Mouse (Mus musculus): ENCODE results near the gene Trim75. TPM values are rescaled to one million over a fixed set of nuclear protein-coding genes. Genes with fewer than 3 reads are reported as not detected.

The Trim75 gene
- 16.2 TPM for polyA plus RNA-seq (2014; fragmentation: Illumina TruSeq; extraction: RNeasy Lipid Tissue Mini Kit (QIAGEN cat#74804))

GRCm38 (mm10) chr8:64987731-64988130 is at the start of gene Trim75:
TSS of gene Trim75 (minus strand) at chr8:64987831.

GRCm38 (mm10) chr8:65037117-65037533 is 49.5 kb upstream of the Trim75 start, which contains the start of gene Apela:
TSS of gene Apela (minus strand) at chr8:65037336.

GRCm38 (mm10) chr8:65018423-65018822 is 30.8 kb upstream of the Trim75 start, which contains the start of the genes Trim61 and Trim60:
TSS of gene Trim61 (minus strand) at chr8:65018523.
TSS of gene Trim60 (minus strand) at chr8:65018584.

GRCm38 (mm10) chr8:64946820-64947697 is 40.6 kb downstream of the Trim75 start, which contains the start of gene Tmem192:
TSS of gene Tmem192 (plus strand) at chr8:64947185.

Other genes with a start within 250 kb of the Trim75 start
- gene Klhl2, start 137.8 kb downstream of the Trim75 start, polyA plus RNA-seq (2014; fragmentation: Illumina TruSeq; extraction: RNeasy Lipid Tissue Mini Kit (QIAGEN cat#74804)) = 44.0 TPM
- 21.2 TPM for gene Tmem192, start 40.6 kb downstream of the Trim75 start, polyA plus RNA-seq (2014; fragmentation: Illumina TruSeq; extraction: RNeasy Lipid Tissue Mini Kit (QIAGEN cat#74804))
- gene Trim61, start 30.7 kb upstream of the Trim75 start, polyA plus RNA-seq (2014; fragmentation: Illumina TruSeq; extraction: RNeasy Lipid Tissue Mini Kit (QIAGEN cat#74804)) = 70.7 TPM
- gene Trim60, start 30.8 kb upstream of the Trim75 start, polyA plus RNA-seq (2014; fragmentation: Illumina TruSeq; extraction: RNeasy Lipid Tissue Mini Kit (QIAGEN cat#74804)) = 10.4 TPM
- gene Apela, start 49.5 kb upstream of the Trim75 start, polyA plus RNA-seq (2014; fragmentation: Illumina TruSeq; extraction: RNeasy Lipid Tissue Mini Kit (QIAGEN cat#74804)) = 1.8 TPM
- gene Gm10663, start 87.2 kb upstream of the Trim75 start, polyA plus RNA-seq (2014; fragmentation: Illumina TruSeq; extraction: RNeasy Lipid Tissue Mini Kit (QIAGEN cat#74804)) = not detected
- 0.40 TPM for gene BC030870, start 141.7 kb upstream of the Trim75 start, polyA plus RNA-seq (2014; fragmentation: Illumina TruSeq; extraction: RNeasy Lipid Tissue Mini Kit (QIAGEN cat#74804))